Mouse (Mus musculus) heart, postnatal 0 days (tissue): ENCODE data around the gene Gm45799. TPM values are rescaled to one million over a fixed set of nuclear protein-coding genes. Genes with fewer than 3 reads are reported as not detected.

ENCODE experiments used
- ATAC-seq: fragments of 200-750 bp; cut with Nextera tagmentation; 2 replicates; pipeline ENCODE4 v1.8.0; 2017; ENCODE audit warnings: low read depth, moderate number of reproducible peaks, moderate library complexity; ENCODE audit not compliant: insufficient read depth
- DNase-seq: peaks from one replicate; pipeline ENCODE4 v3.0.0-alpha.2; 2016; ENCODE audit warnings: low spot score
- H3K27ac ChIP-seq: fragments of 300-500 bp; sonication (generic); 2 replicates; pipeline ENCODE4 v1.5.1; 2014; ENCODE audit warnings: low read depth, mild to moderate bottlenecking
- H3K27me3 ChIP-seq: fragments of 300-500 bp; sonication (generic); 2 replicates; pipeline ENCODE4 v1.6.1; 2014; ENCODE audit warnings: low read length, mixed read lengths; ENCODE audit not compliant: control insufficient read depth, insufficient read depth
- H3K36me3 ChIP-seq: fragments of 300-500 bp; sonication (generic); replicated peaks from 2 replicates; pipeline ENCODE4 v1.6.1; 2014; ENCODE audit warnings: low read length, mixed read lengths; ENCODE audit not compliant: control insufficient read depth, insufficient read depth
- H3K4me1 ChIP-seq: fragments of 300-500 bp; sonication (generic); 2 replicates; pipeline ENCODE4 v1.6.1; 2014; ENCODE audit warnings: antibody characterized with exemption; ENCODE audit not compliant: control insufficient read depth, insufficient read depth
- H3K4me2 ChIP-seq: fragments of 300-500 bp; sonication (generic); 2 replicates; pipeline ENCODE4 v1.6.1; 2014; ENCODE audit warnings: low read depth, mild to moderate bottlenecking, low read length, moderate library complexity
- H3K4me3 ChIP-seq: fragments of 300-500 bp; sonication (generic); 2 replicates; pipeline ENCODE4 v1.5.1; 2014; ENCODE audit warnings: low read depth, low read length
- H3K9ac ChIP-seq: fragments of 300-500 bp; sonication (generic); replicated peaks from 2 replicates; pipeline ENCODE4 v1.6.1; 2014; ENCODE audit warnings: low read depth, low read length, mixed read lengths
- H3K9me3 ChIP-seq: fragments of 300-500 bp; sonication (generic); replicated peaks from 2 replicates; pipeline ENCODE4 v1.6.1; 2016; ENCODE audit warnings: low read length; ENCODE audit not compliant: control insufficient read depth
- CTCF ChIP-seq: IDR thresholded peaks from 2 replicates; pipeline ENCODE4 v1.5.1; 2016; ENCODE audit warnings: antibody characterized with exemption, control low read depth, low read depth
- EP300 ChIP-seq: IDR thresholded peaks from 2 replicates; pipeline ENCODE4 v1.6.1; 2016; ENCODE audit warnings: antibody characterized with exemption, low read depth
- WGBS: fragments of 180-500 bp; shearing (Covaris S2); extraction: QIAGEN DNeasy Blood & Tissue Kit; methylation state at CpG from one replicate; pipeline ENCODE4 v1.1.7; 2014; 5-methylcytosine and 5-hydroxymethylcytosine counted together
- polyA plus RNA-seq: library from polyadenylated mRNA; unstranded; fragments of >200 nt; fragmentation: Nextera tagmentation; extraction: Ambion mirVana; gene quantifications from 2 replicates; pipeline ENCODE4 v1.2.1, GENCODE M21; 2015
- total RNA-seq: library from RNA; depleted of rRNA; stranded (reverse); fragments of >200 nt; gene quantifications from 2 replicates; pipeline ENCODE4 v1.2.3, GENCODE M21; 2014; ENCODE audit warnings: low replicate concordance; rRNA removed

Gene Gm45799
- total RNA-seq, result 40.0 and 126 TPM in 2 replicates
- polyA plus RNA-seq, result 58.4 and 62.6 TPM in 2 replicates

- peaks cover 41% of the 10 kb centered on the region for H3K36me3 ChIP-seq
- WGBS, result under 1% methylated on average over 45 of the region's 45 CpGs
- DNase-seq, result peak; percentile 99
- peak within 1 kb of the TSS; percentile 92 for H3K4me2 ChIP-seq
- TF ChIP-seq EP300 (no peak), CTCF (no peak)
- peak within 1 kb of the TSS; percentile 85 for H3K9ac ChIP-seq
- peaks cover 22% of the 10 kb centered on the region for H3K4me1 ChIP-seq
- peak within 1 kb of the TSS; percentile 84 for H3K4me3 ChIP-seq
- ATAC-seq, result peak; percentile 97
- H3K9me3 ChIP-seq, result no peaks in the 10 kb centered on the region
- no peaks in the 10 kb centered on the region for H3K27me3 ChIP-seq
- peak within 1 kb of the TSS; percentile 94 for H3K27ac ChIP-seq
These were observed at the start of gene Gm45799, which contains the start of gene Arfip2 for GRCm38 (mm10) chr7:105640233-105640893. Gm45799 (plus strand) TSS chr7:105640552. Arfip2 (minus strand) TSS chr7:105640416.

DNA sequence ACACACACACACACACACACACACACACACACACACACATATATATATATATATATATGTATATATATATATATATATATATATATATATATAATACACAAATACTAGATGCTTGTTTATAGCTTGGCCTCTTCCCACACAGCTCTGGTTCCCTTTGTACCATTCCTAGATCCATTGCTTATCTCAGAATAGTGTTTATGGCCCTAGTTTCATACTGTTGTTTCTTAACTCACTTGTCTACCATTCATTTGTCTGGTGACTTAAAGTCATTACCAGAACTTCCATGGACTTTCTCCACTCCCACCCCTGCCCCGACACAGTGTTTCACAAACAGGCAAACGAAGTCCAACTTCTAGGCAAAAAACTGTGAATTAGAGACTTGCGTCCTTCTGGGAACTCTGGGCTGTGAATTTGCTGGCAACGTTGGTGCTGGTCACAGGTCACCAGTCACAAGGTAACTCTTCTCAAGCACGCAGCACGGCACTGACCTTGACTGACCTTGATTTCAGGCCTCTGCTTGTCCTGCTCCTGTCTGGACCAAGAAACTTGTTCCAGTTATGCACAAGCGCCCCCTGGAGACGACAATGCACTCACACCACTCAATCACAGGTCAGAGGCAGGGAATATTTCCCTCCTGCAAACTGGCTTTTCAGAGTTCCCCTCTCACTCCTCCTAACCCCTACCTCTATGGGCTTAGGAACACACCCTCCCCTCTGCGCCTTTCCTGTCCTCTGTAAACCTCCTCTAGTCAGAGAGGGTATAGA lies 37.3 kb upstream of the Gm45799 start:
- TF ChIP-seq EP300, result no peak
- peak; percentile 79 for TF ChIP-seq CTCF
- no peaks in the 10 kb centered on the region for H3K27me3 ChIP-seq
- H3K27ac ChIP-seq, result no peak overlapping the region
- no peak overlapping the region for H3K4me2 ChIP-seq
- H3K4me1 ChIP-seq, result no peaks in the 10 kb centered on the region
- DNase-seq, result peak; percentile 52
- no peaks in the 10 kb centered on the region for H3K36me3 ChIP-seq
- no peak overlapping the region for H3K4me3 ChIP-seq
- H3K9ac ChIP-seq, result no peak overlapping the region
- ATAC-seq, result peak; percentile 83
- WGBS, result 39% methylated on average over 9 of the region's 9 CpGs
- H3K9me3 ChIP-seq, result no peaks in the 10 kb centered on the region

- 75% methylated on average over 3 of the region's 3 CpGs for whole genome bisulfite sequencing
- H3K27ac ChIP-seq, result no peak overlapping the region
- no peak for DNase-seq
- H3K9ac ChIP-seq, result no peak overlapping the region
- no peaks in the 10 kb centered on the region for H3K4me1 ChIP-seq
- no peaks in the 10 kb centered on the region for H3K27me3 ChIP-seq
- no peaks in the 10 kb centered on the region for H3K9me3 ChIP-seq
- H3K4me3 ChIP-seq, result no peak overlapping the region
- TF ChIP-seq EP300 (no peak), CTCF (no peak)
- H3K36me3 ChIP-seq, result peaks cover 40% of the 10 kb centered on the region
- H3K4me2 ChIP-seq, result no peak overlapping the region
- ATAC-seq, result no peak
These were observed 31.9 kb upstream of the Gm45799 start for GRCm38 (mm10) chr7:105608467-105608866.

GRCm38 (mm10) chr7:105611767-105612166 lies 28.6 kb upstream of the Gm45799 start:
- Histone ChIP-seq H3K4me3 (no peak overlapping the region), H3K9ac (no peak overlapping the region), H3K4me2 (no peak overlapping the region), H3K9me3 (no peaks in the 10 kb centered on the region), H3K27ac (no peak overlapping the region), H3K27me3 (no peaks in the 10 kb centered on the region), H3K4me1 (0 out of 2 replicates have a peak, but pooled peaks cover 7% of the 10 kb centered on the region), H3K36me3 (peaks cover 69% of the 10 kb centered on the region)
- TF ChIP-seq EP300 (no peak), CTCF (no peak)
- DNase-seq (no peak), ATAC-seq (no peak)
- 66% methylated on average over 1 of the region's 1 CpGs for WGBS

DNA sequence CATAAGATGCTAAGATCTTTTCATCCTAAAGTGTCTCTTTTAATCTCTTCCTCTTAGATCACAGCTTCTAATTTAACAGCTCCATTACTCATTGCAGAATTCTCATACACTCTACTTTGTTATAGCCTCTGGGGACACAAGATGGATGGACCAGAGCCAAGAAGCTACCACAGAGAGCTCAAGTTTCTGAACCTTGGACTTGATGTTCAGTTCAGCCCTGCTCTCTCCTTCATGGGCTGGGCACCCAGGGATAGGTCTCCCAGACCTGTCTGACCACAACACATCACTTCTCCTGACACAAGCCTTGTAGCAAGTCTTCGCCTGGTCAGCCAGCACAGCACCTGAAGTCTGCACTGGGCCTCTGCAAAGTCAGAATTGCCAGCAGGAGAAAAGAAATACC lies 26.0 kb upstream of the Gm45799 start:
- Histone ChIP-seq H3K27me3 (no peaks in the 10 kb centered on the region), H3K4me1 (0 out of 2 replicates have a peak, but pooled peaks cover 7% of the 10 kb centered on the region), H3K9me3 (no peaks in the 10 kb centered on the region), H3K27ac (no peak overlapping the region), H3K36me3 (peaks cover 95% of the 10 kb centered on the region), H3K4me3 (no peak overlapping the region), H3K4me2 (no peak overlapping the region), H3K9ac (no peak overlapping the region)
- TF ChIP-seq EP300 (no peak), CTCF (no peak)
- ATAC-seq (no peak), DNase-seq (no peak)
- WGBS, result 100% methylated on average over 1 of the region's 1 CpGs
